Mouse (Mus musculus): ENCODE results near the gene Gm20388.

GRCm38 (mm10) chr8:123806374-123806935 is 3895.8 kb downstream of the Gm20388 start:
- no peak for TF ChIP-seq CTCF (IDR thresholded peaks at IDR 0.05; ENCODE audit: low read depth)
- no peak for TF ChIP-seq EP300 (IDR thresholded peaks at IDR 0.05; ENCODE audit: low read depth)

All from liver, embryonic 14.5 days (tissue).